Mouse (Mus musculus) bone marrow macrophage, adult 2 months (primary cell): Measurements from ENCODE around the gene Cryz.

Source experiments
- CTCF ChIP-seq: IDR thresholded peaks from 2 replicates; pipeline ENCODE4 v1.5.1; 2012; ENCODE audit warnings: low read depth, mild to moderate bottlenecking, low read length, moderate library complexity
- POLR2A ChIP-seq: IDR thresholded peaks from 2 replicates; pipeline ENCODE4 v1.6.1; 2012; ENCODE audit warnings: mild to moderate bottlenecking, low read depth, low read length, borderline replicate concordance

- TF ChIP-seq POLR2A (no peak), CTCF (no peak)
Observed at GRCm38 (mm10) chr3:154570786-154571185, 25.7 kb upstream of the Cryz start.
